Mouse (Mus musculus) heart, postnatal 0 days (tissue): ENCODE measurements around the gene Mat2a.

Experiments used
- CTCF ChIP-seq: IDR thresholded peaks from 2 replicates; pipeline ENCODE4 v1.5.1; 2016; ENCODE audit warnings: antibody characterized with exemption, control low read depth, low read depth
- EP300 ChIP-seq: IDR thresholded peaks from 2 replicates; pipeline ENCODE4 v1.6.1; 2016; ENCODE audit warnings: antibody characterized with exemption, low read depth

- no peak for TF ChIP-seq CTCF
- TF ChIP-seq EP300 = no peak
Measured at GRCm38 (mm10) chr6:72415964-72416772, 23.2 kb downstream of the Mat2a start.
